Mouse (Mus musculus) heart, adult 2 months (tissue): ENCODE data around the gene Trio.

ENCODE experiments used
- CTCF ChIP-seq: fragments of 200-600 bp; IDR thresholded peaks from 2 replicates; pipeline ENCODE4 v1.8.1; 2022; ENCODE audit warnings: antibody characterized with exemption, mild to moderate bottlenecking, moderate library complexity
- EP300 ChIP-seq: fragments of 200-500 bp; IDR thresholded peaks from 2 replicates; pipeline ENCODE4 v1.6.1; 2011; ENCODE audit warnings: low read depth, low read length, control low read depth; ENCODE audit not compliant: insufficient read depth
- POLR2A ChIP-seq: fragments of 200-500 bp; IDR thresholded peaks from 2 replicates; pipeline ENCODE4 v1.6.1; 2011; ENCODE audit warnings: mild to moderate bottlenecking, low read depth, low read length, control low read depth; ENCODE audit not compliant: insufficient read depth

GRCm38 (mm10) chr15:27873747-27874320, 151.8 kb downstream of the Trio start:
- TF ChIP-seq CTCF (no peak), EP300 (no peak), POLR2A (no peak)
